Mouse (Mus musculus) thymus, adult 2 months (tissue): ENCODE data around the gene Cyp3a13.
"Not testable (repeated sequence)": the region's sequence is repeated elsewhere in the genome, so short reads cannot be mapped to it uniquely, and the experiment has no call there.

Source experiments
- CTCF ChIP-seq: fragments of 200-500 bp; IDR thresholded peaks from 2 replicates; pipeline ENCODE4 v1.5.1; 2012; ENCODE audit warnings: mild to moderate bottlenecking, control low read depth, low read length, moderate library complexity, borderline replicate concordance; ENCODE audit not compliant: control insufficient read depth, poor library complexity, insufficient read depth; ENCODE audit errors: extremely low read depth
- POLR2A ChIP-seq: fragments of 200-500 bp; IDR thresholded peaks from 2 replicates; pipeline ENCODE4 v1.6.1; 2012; ENCODE audit warnings: mild to moderate bottlenecking, low read length, control low read depth, moderate library complexity; ENCODE audit not compliant: control insufficient read depth, poor library complexity, insufficient read depth; ENCODE audit errors: extremely low read depth

GRCm38 (mm10) chr5:137864008-137864407 is 57.4 kb downstream of the Cyp3a13 start:
- not testable (repeated sequence) for TF ChIP-seq POLR2A, CTCF
